Mouse (Mus musculus): ENCODE measurements at regions not wholly inside any gene's neighbourhood (a gene's known extent, or its start where the extent isn't known, plus 50 kb on each side); places are given as distances from the start of the nearest gene placed in this dataset.

GRCm38 (mm10) chr13:82849037-82849436 lies 654.8 kb upstream of the Mef2c start:
- H3K9me3 ChIP-seq (ENCODE audit: low read length), result no peaks in the 10 kb centered on the region
- no peak overlapping the region for H3K9ac ChIP-seq (replicated peaks; ENCODE audit: low read length)
- H3K27me3 ChIP-seq (ENCODE audit: insufficient read depth, low read length), result no peaks in the 10 kb centered on the region
- H3K4me3 ChIP-seq (ENCODE audit: low read length), result no peak overlapping the region
- 61% methylated on average over 3 of the region's 3 CpGs for WGBS
- no peaks in the 10 kb centered on the region for H3K36me3 ChIP-seq (ENCODE audit: insufficient read depth, low read length)
- ATAC-seq (ENCODE audit: low FRiP score, low TSS enrichment), result no peak
- H3K4me1 ChIP-seq (ENCODE audit: insufficient read depth, low read length), result no peaks in the 10 kb centered on the region
- no peak overlapping the region for H3K27ac ChIP-seq (ENCODE audit: low read length)
- H3K4me2 ChIP-seq (replicated peaks; ENCODE audit: low read depth, low read length), result no peak overlapping the region

- Histone ChIP-seq H3K4me1 (ENCODE audit: insufficient read depth, low read length) (no peaks in the 10 kb centered on the region), H3K9ac (replicated peaks; ENCODE audit: low read length) (no peak overlapping the region), H3K4me2 (replicated peaks; ENCODE audit: low read depth, low read length) (no peak overlapping the region), H3K27me3 (ENCODE audit: insufficient read depth, low read length) (no peaks in the 10 kb centered on the region), H3K27ac (ENCODE audit: low read length) (no peak overlapping the region), H3K36me3 (ENCODE audit: insufficient read depth, low read length) (no peaks in the 10 kb centered on the region), H3K4me3 (ENCODE audit: low read length) (no peak overlapping the region), H3K9me3 (ENCODE audit: low read length) (no peaks in the 10 kb centered on the region)
- ATAC-seq (ENCODE audit: low FRiP score, low TSS enrichment), result no peak
Observed at GRCm38 (mm10) chr13:82869869-82870268, 634.0 kb upstream of the Mef2c start.

DNA sequence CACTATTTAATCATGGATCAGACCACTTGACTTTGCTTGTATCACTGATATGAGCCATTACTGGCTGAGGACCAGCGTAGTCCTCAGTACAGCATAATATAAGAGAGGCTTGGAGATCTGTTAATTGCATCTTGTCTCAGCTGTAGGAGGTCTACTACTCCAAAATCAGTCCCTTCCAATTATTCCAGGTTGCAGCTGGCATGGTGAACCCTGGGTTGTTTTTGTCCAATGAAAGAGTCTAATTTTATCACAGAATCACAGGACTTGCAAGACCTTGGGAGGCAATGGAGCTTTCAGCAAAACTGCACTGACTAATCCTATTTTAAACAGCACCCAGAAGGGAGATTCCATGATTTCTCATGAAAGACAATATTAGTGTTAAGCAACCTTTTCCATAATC lies 629.7 kb upstream of the Mef2c start:
- Histone ChIP-seq H3K36me3 (ENCODE audit: insufficient read depth, low read length) (no peaks in the 10 kb centered on the region), H3K27me3 (ENCODE audit: insufficient read depth, low read length) (no peaks in the 10 kb centered on the region), H3K4me3 (ENCODE audit: low read length) (no peak overlapping the region), H3K9ac (replicated peaks; ENCODE audit: low read length) (no peak overlapping the region), H3K4me1 (ENCODE audit: insufficient read depth, low read length) (no peaks in the 10 kb centered on the region), H3K27ac (ENCODE audit: low read length) (no peak overlapping the region), H3K9me3 (ENCODE audit: low read length) (no peaks in the 10 kb centered on the region), H3K4me2 (replicated peaks; ENCODE audit: low read depth, low read length) (no peak overlapping the region)
- 84% methylated on average over 1 of the region's 1 CpGs for WGBS
- no peak for ATAC-seq (ENCODE audit: low FRiP score, low TSS enrichment)

DNA sequence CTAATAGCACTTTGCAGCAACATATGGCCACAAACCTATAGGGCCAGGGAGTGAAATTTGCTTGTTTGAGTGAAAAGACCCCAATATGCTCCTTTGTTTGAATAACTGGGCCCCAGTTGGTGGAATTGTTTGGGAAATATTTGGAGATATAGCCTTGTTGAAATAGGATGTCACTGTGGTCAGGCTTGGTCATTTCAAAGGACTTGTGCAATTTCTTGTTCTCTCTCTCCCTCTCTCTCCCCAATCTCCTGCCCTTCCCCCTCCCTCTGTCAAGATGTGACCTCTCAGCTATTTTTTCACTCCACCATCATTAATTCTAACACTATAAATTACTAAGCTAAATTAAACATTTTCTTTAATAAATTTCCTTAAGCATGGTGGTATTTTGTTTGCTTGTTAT lies 620.5 kb upstream of the Mef2c start:
- no peaks in the 10 kb centered on the region for H3K9me3 ChIP-seq (ENCODE audit: low read length)
- H3K9ac ChIP-seq (replicated peaks; ENCODE audit: low read length), result no peak overlapping the region
- no peaks in the 10 kb centered on the region for H3K27me3 ChIP-seq (ENCODE audit: insufficient read depth, low read length)
- no peaks in the 10 kb centered on the region for H3K4me1 ChIP-seq (ENCODE audit: insufficient read depth, low read length)
- H3K36me3 ChIP-seq (ENCODE audit: insufficient read depth, low read length), result no peaks in the 10 kb centered on the region
- no peak overlapping the region for H3K4me2 ChIP-seq (replicated peaks; ENCODE audit: low read depth, low read length)
- ATAC-seq (ENCODE audit: low FRiP score, low TSS enrichment), result no peak
- no peak overlapping the region for H3K27ac ChIP-seq (ENCODE audit: low read length)
- no peak overlapping the region for H3K4me3 ChIP-seq (ENCODE audit: low read length)

GRCm38 (mm10) chr13:82888755-82889154 lies 615.1 kb upstream of the Mef2c start:
- Histone ChIP-seq H3K27me3 (ENCODE audit: insufficient read depth, low read length) (no peaks in the 10 kb centered on the region), H3K9me3 (ENCODE audit: low read length) (no peaks in the 10 kb centered on the region), H3K4me3 (ENCODE audit: low read length) (no peak overlapping the region), H3K4me2 (replicated peaks; ENCODE audit: low read depth, low read length) (no peak overlapping the region), H3K9ac (replicated peaks; ENCODE audit: low read length) (no peak overlapping the region), H3K4me1 (ENCODE audit: insufficient read depth, low read length) (no peaks in the 10 kb centered on the region), H3K36me3 (ENCODE audit: insufficient read depth, low read length) (no peaks in the 10 kb centered on the region), H3K27ac (ENCODE audit: low read length) (no peak overlapping the region)
- WGBS, result 97% methylated on average over 1 of the region's 1 CpGs
- no peak for ATAC-seq (ENCODE audit: low FRiP score, low TSS enrichment)

- Histone ChIP-seq H3K9ac (replicated peaks; ENCODE audit: low read length) (no peak overlapping the region), H3K27ac (ENCODE audit: low read length) (no peak overlapping the region), H3K27me3 (ENCODE audit: insufficient read depth, low read length) (no peaks in the 10 kb centered on the region), H3K4me3 (ENCODE audit: low read length) (no peak overlapping the region), H3K9me3 (ENCODE audit: low read length) (no peaks in the 10 kb centered on the region), H3K4me2 (replicated peaks; ENCODE audit: low read depth, low read length) (no peak overlapping the region), H3K4me1 (ENCODE audit: insufficient read depth, low read length) (no peaks in the 10 kb centered on the region), H3K36me3 (ENCODE audit: insufficient read depth, low read length) (no peaks in the 10 kb centered on the region)
- 77% methylated on average over 2 of the region's 2 CpGs for WGBS
- ATAC-seq (ENCODE audit: low FRiP score, low TSS enrichment), result no peak
Observed at GRCm38 (mm10) chr13:82892731-82893130, 611.1 kb upstream of the Mef2c start.

GRCm38 (mm10) chr13:82899686-82900085 lies 604.1 kb upstream of the Mef2c start:
- Histone ChIP-seq H3K9ac (replicated peaks; ENCODE audit: low read length) (no peak overlapping the region), H3K4me3 (ENCODE audit: low read length) (no peak overlapping the region), H3K9me3 (ENCODE audit: low read length) (no peaks in the 10 kb centered on the region), H3K27ac (ENCODE audit: low read length) (no peak overlapping the region), H3K36me3 (ENCODE audit: insufficient read depth, low read length) (no peaks in the 10 kb centered on the region), H3K27me3 (ENCODE audit: insufficient read depth, low read length) (no peaks in the 10 kb centered on the region), H3K4me1 (ENCODE audit: insufficient read depth, low read length) (no peaks in the 10 kb centered on the region), H3K4me2 (replicated peaks; ENCODE audit: low read depth, low read length) (no peak overlapping the region)
- no peak for ATAC-seq (ENCODE audit: low FRiP score, low TSS enrichment)
- 71% methylated on average over 4 of the region's 4 CpGs for WGBS

DNA sequence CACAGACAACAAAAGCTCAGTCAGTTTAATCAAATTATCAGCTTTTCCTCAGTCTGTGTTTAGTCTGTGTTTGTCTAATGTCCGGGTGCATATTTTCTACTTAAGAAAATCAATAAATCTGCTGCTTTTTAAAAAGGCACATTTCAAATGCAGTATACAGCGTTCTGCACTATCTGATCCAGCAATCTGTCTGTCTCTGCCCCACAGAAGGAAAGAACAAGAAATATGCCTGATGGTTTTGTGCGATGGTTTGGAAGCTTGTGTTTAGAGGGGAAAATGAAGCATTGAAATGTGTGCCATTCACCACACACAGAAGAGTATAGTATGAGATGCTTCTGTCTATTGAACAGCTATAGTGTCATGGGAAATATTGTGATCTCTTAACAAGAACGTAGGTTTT lies 601.7 kb upstream of the Mef2c start:
- Histone ChIP-seq H3K9me3 (ENCODE audit: low read length) (no peaks in the 10 kb centered on the region), H3K4me2 (replicated peaks; ENCODE audit: low read depth, low read length) (no peak overlapping the region), H3K4me3 (ENCODE audit: low read length) (no peak overlapping the region), H3K27ac (ENCODE audit: low read length) (no peak overlapping the region), H3K27me3 (ENCODE audit: insufficient read depth, low read length) (no peaks in the 10 kb centered on the region), H3K36me3 (ENCODE audit: insufficient read depth, low read length) (no peaks in the 10 kb centered on the region), H3K4me1 (ENCODE audit: insufficient read depth, low read length) (no peaks in the 10 kb centered on the region), H3K9ac (replicated peaks; ENCODE audit: low read length) (no peak overlapping the region)
- ATAC-seq (ENCODE audit: low FRiP score, low TSS enrichment), result no peak
- WGBS, result 66% methylated on average over 4 of the region's 4 CpGs

DNA sequence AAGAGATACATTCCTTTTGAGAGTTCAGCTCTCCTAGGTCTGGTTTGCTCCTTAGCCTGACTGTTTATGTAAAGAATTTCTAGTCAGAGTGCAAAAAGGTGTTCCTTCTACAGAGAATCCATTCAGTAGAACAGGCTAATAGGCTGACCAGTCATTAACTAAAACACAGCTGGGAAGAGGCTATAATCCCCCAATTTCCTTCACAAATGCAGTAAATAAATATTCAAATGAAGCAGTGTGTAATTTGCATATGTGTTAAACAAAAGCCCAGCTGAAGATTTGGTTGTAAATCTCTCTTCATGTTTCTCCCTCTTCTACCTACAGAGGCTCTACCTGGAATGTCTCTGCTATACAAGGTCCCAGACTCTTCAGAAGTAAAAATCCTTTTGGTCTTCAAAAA lies 600.2 kb upstream of the Mef2c start:
- ATAC-seq (ENCODE audit: low FRiP score, low TSS enrichment), result no peak
- H3K36me3 ChIP-seq (ENCODE audit: insufficient read depth, low read length), result no peaks in the 10 kb centered on the region
- no peak overlapping the region for H3K27ac ChIP-seq (ENCODE audit: low read length)
- no peak overlapping the region for H3K4me3 ChIP-seq (ENCODE audit: low read length)
- no peaks in the 10 kb centered on the region for H3K9me3 ChIP-seq (ENCODE audit: low read length)
- H3K27me3 ChIP-seq (ENCODE audit: insufficient read depth, low read length), result no peaks in the 10 kb centered on the region
- no peak overlapping the region for H3K4me2 ChIP-seq (replicated peaks; ENCODE audit: low read depth, low read length)
- no peak overlapping the region for H3K9ac ChIP-seq (replicated peaks; ENCODE audit: low read length)
- H3K4me1 ChIP-seq (ENCODE audit: insufficient read depth, low read length), result no peaks in the 10 kb centered on the region

DNA sequence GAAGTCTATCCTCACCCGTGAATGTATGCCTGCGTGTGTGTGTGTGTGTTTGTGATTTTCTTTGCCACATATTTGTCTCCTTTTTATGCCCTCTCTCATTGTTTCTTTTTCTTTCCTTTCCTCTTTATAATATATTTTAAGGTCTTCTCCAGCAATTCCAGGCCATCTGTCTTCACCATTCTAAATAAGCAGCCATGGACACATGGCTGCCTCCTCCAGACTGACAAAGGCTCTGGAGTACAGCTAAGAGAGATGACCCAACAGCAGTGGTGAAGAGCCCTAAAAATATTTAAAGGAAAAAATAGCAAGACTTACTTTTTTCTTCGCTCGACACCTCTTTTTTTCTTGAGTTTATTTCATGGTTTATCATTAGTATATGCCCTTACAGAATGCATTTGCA lies 596.1 kb upstream of the Mef2c start:
- Histone ChIP-seq H3K4me2 (replicated peaks; ENCODE audit: low read depth, low read length) (no peak overlapping the region), H3K4me3 (ENCODE audit: low read length) (no peak overlapping the region), H3K27me3 (ENCODE audit: insufficient read depth, low read length) (no peaks in the 10 kb centered on the region), H3K4me1 (ENCODE audit: insufficient read depth, low read length) (no peaks in the 10 kb centered on the region), H3K36me3 (ENCODE audit: insufficient read depth, low read length) (no peaks in the 10 kb centered on the region), H3K9ac (replicated peaks; ENCODE audit: low read length) (no peak overlapping the region), H3K27ac (ENCODE audit: low read length) (no peak overlapping the region), H3K9me3 (ENCODE audit: low read length) (no peaks in the 10 kb centered on the region)
- ATAC-seq (ENCODE audit: low FRiP score, low TSS enrichment), result no peak
- WGBS, result 86% methylated on average over 4 of the region's 4 CpGs

GRCm38 (mm10) chr13:82909151-82909550 lies 594.7 kb upstream of the Mef2c start:
- H3K4me1 ChIP-seq (ENCODE audit: insufficient read depth, low read length), result no peaks in the 10 kb centered on the region
- H3K4me3 ChIP-seq (ENCODE audit: low read length), result no peak overlapping the region
- no peak overlapping the region for H3K4me2 ChIP-seq (replicated peaks; ENCODE audit: low read depth, low read length)
- no peaks in the 10 kb centered on the region for H3K27me3 ChIP-seq (ENCODE audit: insufficient read depth, low read length)
- H3K9ac ChIP-seq (replicated peaks; ENCODE audit: low read length), result no peak overlapping the region
- ATAC-seq (ENCODE audit: low FRiP score, low TSS enrichment), result no peak
- no peaks in the 10 kb centered on the region for H3K36me3 ChIP-seq (ENCODE audit: insufficient read depth, low read length)
- WGBS, result 89% methylated on average over 4 of the region's 4 CpGs
- H3K27ac ChIP-seq (ENCODE audit: low read length), result no peak overlapping the region
- H3K9me3 ChIP-seq (ENCODE audit: low read length), result no peaks in the 10 kb centered on the region

Data from kidney, embryonic 16.5 days (tissue).